Mouse (Mus musculus) 3134 (cell line): ENCODE measurements around the gene Sirt7.

Experiments used
- DNase-seq: peaks from one replicate; pipeline ENCODE4 v3.0.0-alpha.2; 2011; ENCODE audit warnings: low spot score; ENCODE audit not compliant: insufficient read length; ENCODE audit errors: extremely low read depth

Sirt7 gene

GRCm38 (mm10) chr11:120641869-120642268 is 16.8 kb upstream of the Sirt7 start:
- DNase-seq, result no peak

GRCm38 (mm10) chr11:120641255-120641654 is 16.2 kb upstream of the Sirt7 start:
- no peak for DNase-seq

- DNase-seq, result no peak
These were observed 9.8 kb upstream of the Sirt7 start for GRCm38 (mm10) chr11:120634810-120635209.

- peak; percentile 99 for DNase-seq
These were observed 8.7 kb upstream of the Sirt7 start, which contains the start of gene Mafg for GRCm38 (mm10) chr11:120633520-120634343. Gene Mafg (minus strand): TSS chr11:120633600.

- peak; percentile 89 for DNase-seq
These were observed 7.8 kb upstream of the Sirt7 start for GRCm38 (mm10) chr11:120632559-120633519.

- DNase-seq, result no peak
These were observed 6.8 kb upstream of the Sirt7 start for GRCm38 (mm10) chr11:120631726-120632448.

GRCm38 (mm10) chr11:120630881-120631725 is 6.1 kb upstream of the Sirt7 start:
- DNase-seq, result no peak

- DNase-seq, result peak; percentile 70
These were observed 5.4 kb upstream of the Sirt7 start for GRCm38 (mm10) chr11:120630401-120630871.

- peak; percentile 57 for DNase-seq
These were observed 4.9 kb upstream of the Sirt7 start for GRCm38 (mm10) chr11:120629911-120630310.

GRCm38 (mm10) chr11:120629341-120629730 is 4.3 kb upstream of the Sirt7 start:
- peak; percentile 63 for DNase-seq

- DNase-seq, result no peak
These were observed 3.7 kb upstream of the Sirt7 start for GRCm38 (mm10) chr11:120628601-120629340.

GRCm38 (mm10) chr11:120627468-120628300 is 2.6 kb upstream of the Sirt7 start:
- DNase-seq, result no peak

- no peak for DNase-seq
These were observed 1.9 kb upstream of the Sirt7 start for GRCm38 (mm10) chr11:120626785-120627467.

GRCm38 (mm10) chr11:120624680-120625111 is 344 bp downstream of the Sirt7 start:
- peak; percentile 80 for DNase-seq

GRCm38 (mm10) chr11:120623961-120624679 is 920 bp downstream of the Sirt7 start:
- DNase-seq, result no peak

GRCm38 (mm10) chr11:120622805-120623204 is 2.2 kb downstream of the Sirt7 start:
- no peak for DNase-seq

GRCm38 (mm10) chr11:120620195-120620594 is 4.8 kb downstream of the Sirt7 start:
- DNase-seq, result no peak
